Mouse (Mus musculus): Measurements from ENCODE around the gene Pbx3.

GRCm38 (mm10) chr2:34235467-34236075, 137.4 kb downstream of the Pbx3 start:
- TF ChIP-seq CTCF (IDR thresholded peaks at IDR 0.05; ENCODE audit: low read depth, low read length) (no peak), POLR2A (IDR thresholded peaks at IDR 0.05; ENCODE audit: insufficient read depth, low read length) (no peak)
